In genomic region chr1:165868659-165869058, GRCm38 (mm10) we compare ENCODE assay signal across 1 mouse cellular context.
TF ChIP-seq lines count a peak whose summit lies in the region.

No protein-coding gene starts in this region.

TF ChIP-seq in MEL, 35 proteins besides CTCF, POLR2A, EP300 and RAD21 (continued from another document):
- TF ChIP-seq ZMIZ1 (IDR thresholded peaks at IDR 0.05; ENCODE audit: low read depth, low read length) (no peak), ELF1 (IDR thresholded peaks at IDR 0.05; ENCODE audit: low read depth, low read length) (no peak), RCOR1 (IDR thresholded peaks at IDR 0.05; ENCODE audit: low read depth, low read length) (peak; percentile 70), MYC (IDR thresholded peaks at IDR 0.05; ENCODE audit: low read depth, low read length) (no peak), BHLHE40 (IDR thresholded peaks at IDR 0.05; ENCODE audit: borderline replicate concordance, low read depth, low read length) (no peak), POLR2AphosphoS5 (IDR thresholded peaks at IDR 0.05; ENCODE audit: borderline replicate concordance, low read depth, low read length) (no peak), UBTF (IDR thresholded peaks at IDR 0.05; ENCODE audit: borderline replicate concordance, insufficient read depth, low read depth, low read length) (no peak), GABPA (IDR thresholded peaks at IDR 0.05; ENCODE audit: low read depth, low read length) (no peak)
